In the genomic region with DNA sequence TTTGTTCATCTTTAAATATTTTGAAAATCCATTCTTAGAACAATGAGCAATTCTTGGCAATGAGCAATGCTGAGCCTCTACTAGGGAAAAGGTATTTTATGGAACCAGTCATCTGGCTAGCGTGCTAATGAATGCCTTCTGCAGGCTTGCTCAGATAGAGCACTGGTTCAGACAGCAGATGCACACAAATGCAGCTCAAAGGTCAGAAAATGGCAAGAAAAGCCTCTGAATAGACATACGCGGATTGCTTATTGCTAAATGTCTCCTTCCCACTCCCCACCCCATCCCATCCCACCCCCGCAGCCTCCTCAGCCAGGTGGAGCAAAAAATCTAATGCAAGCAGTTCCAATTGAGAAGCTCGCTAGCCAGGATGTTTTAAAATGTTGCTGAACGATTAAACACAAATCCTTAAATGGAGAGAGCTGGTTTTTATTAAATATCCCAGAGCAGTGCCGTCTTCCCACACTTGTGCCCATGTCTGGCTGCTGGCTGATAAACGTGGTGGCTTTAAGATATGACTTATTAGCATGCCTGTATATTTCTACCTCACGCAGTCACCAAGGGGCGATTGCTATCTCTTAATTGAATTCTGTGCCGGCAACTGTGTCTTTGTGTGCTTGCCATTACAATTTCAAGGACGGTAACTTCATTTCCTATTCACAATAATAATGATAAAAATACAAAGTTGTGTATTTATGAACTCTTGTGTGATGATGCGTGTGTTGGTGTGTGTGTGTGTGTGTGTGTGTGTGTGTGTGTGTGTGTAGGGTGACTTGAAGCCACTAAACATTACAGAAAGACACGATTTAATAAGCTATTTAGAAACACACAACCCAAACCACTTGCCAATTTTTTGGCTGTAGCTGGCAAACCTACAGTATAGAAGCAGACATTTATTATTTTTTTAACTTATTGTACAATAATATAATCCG, we compare ENCODE assay signal across 18 mouse cellular contexts.
DNase-seq lines count a peak whose midpoint lies in the region; ATAC-seq lines count a peak whose summit lies in the region.
"Had no signal": no experiment of that assay in that cellular context is flagged by ENCODE, and none has a peak within 500 bp of the region (broad histone marks: within the 10 kb centered on the region; RNA-seq: fewer than 3 reads in every experiment).

No protein-coding gene starts in this region.

- no peak overlapping the region for H3K4me2 ChIP-seq in forebrain, embryonic 16.5 days (ENCODE audit: low read length)
- H3K4me2 ChIP-seq in hindbrain, embryonic 16.5 days (ENCODE audit: low read length): no peak overlapping the region
- H3K4me2 ChIP-seq in neural tube, embryonic 15.5 days: no peak overlapping the region
- H3K4me2 ChIP-seq: embryonic facial prominence, embryonic 13.5 days; heart, embryonic 11.5 days had no signal

- ATAC-seq in forebrain, embryonic 16.5 days: peak; percentile 31; the same call in 1 of the 2 replicates
- ATAC-seq in hindbrain, embryonic 16.5 days: no peak
- ATAC-seq in neural tube, embryonic 15.5 days (ENCODE audit: low FRiP score): no peak
- no peak for ATAC-seq in monocyte, adult 5-6 weeks (replicated peaks; ENCODE audit: insufficient number of reproducible peaks, low FRiP score, low TSS enrichment, poor library complexity, severe bottlenecking)

- WGBS in forebrain, embryonic 16.5 days: 51% methylated on average over 15 of the region's 15 CpGs
- 52% methylated on average over 15 of the region's 15 CpGs for WGBS in hindbrain, embryonic 16.5 days
- 41% methylated on average over 15 of the region's 15 CpGs for WGBS in neural tube, embryonic 15.5 days

- peaks cover 10% of the 10 kb centered on the region for H3K4me1 ChIP-seq in forebrain, embryonic 16.5 days (replicated peaks; ENCODE audit: control insufficient read depth, insufficient read depth, low read length)
- peaks cover 6% of the 10 kb centered on the region for H3K4me1 ChIP-seq in hindbrain, embryonic 16.5 days (ENCODE audit: control insufficient read depth, insufficient read depth, low read depth, low read length)
- peaks cover 12% of the 10 kb centered on the region for H3K4me1 ChIP-seq in neural tube, embryonic 15.5 days

- H3K9ac ChIP-seq in forebrain, embryonic 16.5 days (replicated peaks; ENCODE audit: low read depth, low read length): no peak overlapping the region
- no peak overlapping the region for H3K9ac ChIP-seq in hindbrain, embryonic 16.5 days (ENCODE audit: low read depth, low read length)
- H3K9ac ChIP-seq in neural tube, embryonic 15.5 days (replicated peaks): no peak overlapping the region
- H3K9ac ChIP-seq: embryonic facial prominence, embryonic 13.5 days had no signal

- no peaks in the 10 kb centered on the region for H3K27me3 ChIP-seq in forebrain, embryonic 16.5 days (replicated peaks; ENCODE audit: control insufficient read depth, insufficient read depth, low read length)
- H3K27me3 ChIP-seq in hindbrain, embryonic 16.5 days (replicated peaks; ENCODE audit: control insufficient read depth, insufficient read depth, low read length): no peaks in the 10 kb centered on the region
- no peaks in the 10 kb centered on the region for H3K27me3 ChIP-seq in neural tube, embryonic 15.5 days (replicated peaks)

- no peaks in the 10 kb centered on the region for H3K9me3 ChIP-seq in forebrain, embryonic 16.5 days (ENCODE audit: control insufficient read depth, low read length)
- no peaks in the 10 kb centered on the region for H3K9me3 ChIP-seq in hindbrain, embryonic 16.5 days (ENCODE audit: control insufficient read depth, low read length)
- H3K9me3 ChIP-seq in neural tube, embryonic 15.5 days (replicated peaks): 0 out of 2 replicates have a peak, but pooled peaks cover 3% of the 10 kb centered on the region
- H3K9me3 ChIP-seq: embryonic facial prominence, embryonic 13.5 days; G1E had no signal

- no peak overlapping the region for H3K4me3 ChIP-seq in forebrain, embryonic 16.5 days (replicated peaks; ENCODE audit: low read length)
- no peak overlapping the region for H3K4me3 ChIP-seq in hindbrain, embryonic 16.5 days (ENCODE audit: low read length)
- no peak overlapping the region for H3K4me3 ChIP-seq in neural tube, embryonic 15.5 days (replicated peaks)
- H3K4me3 ChIP-seq: embryonic facial prominence, embryonic 13.5 days had no signal

- H3K27ac ChIP-seq in forebrain, embryonic 16.5 days (ENCODE audit: low read length): peak overlapping the region; percentile 52
- H3K27ac ChIP-seq in hindbrain, embryonic 16.5 days (ENCODE audit: low read depth, low read length): peak overlapping the region; percentile 24; the same call in 1 of the 2 replicates
- H3K27ac ChIP-seq in neural tube, embryonic 15.5 days (replicated peaks): peak overlapping the region; percentile 54
- H3K27ac ChIP-seq: embryonic facial prominence, embryonic 13.5 days had no signal

- H3K36me3 ChIP-seq in forebrain, embryonic 16.5 days (ENCODE audit: control insufficient read depth, insufficient read depth): no peaks in the 10 kb centered on the region
- no peaks in the 10 kb centered on the region for H3K36me3 ChIP-seq in hindbrain, embryonic 16.5 days (ENCODE audit: control insufficient read depth, insufficient read depth, low read length)
- no peaks in the 10 kb centered on the region for H3K36me3 ChIP-seq in neural tube, embryonic 15.5 days
- H3K36me3 ChIP-seq: embryonic facial prominence, embryonic 13.5 days; G1E had no signal

- DNase-seq in layer of hippocampus, adult 9-11 months: peak; percentile 38
- no peak for DNase-seq in layer of hippocampus, adult 9-10 months (ENCODE audit: low spot score)
- DNase-seq in thymus, postnatal 10 days (ENCODE audit: low spot score in 2 of 2): no peak
- DNase-seq: cerebellum, adult 18-20 months; gastrocnemius, postnatal 14 days; heart, postnatal 4 days; kidney, adult 11 months; kidney, postnatal 25 days; liver; lung, adult 18-20 months; lung, postnatal 36 days had no signal
